Mouse (Mus musculus) frontal cortex, adult 2 months (tissue): ENCODE measurements at regions not wholly inside any gene's neighbourhood (a gene's known extent, or its start where the extent isn't known, plus 50 kb on each side); places are given as distances from the start of the nearest gene placed in this dataset.

ENCODE experiments used
- DNase-seq, 2 experiments: peaks; one replicate each; pipeline ENCODE4 v3.0.0; 2022; ENCODE audit warnings: low spot score in 1 of 2; ENCODE audit errors: extremely low spot score in 1 of 2

DNA sequence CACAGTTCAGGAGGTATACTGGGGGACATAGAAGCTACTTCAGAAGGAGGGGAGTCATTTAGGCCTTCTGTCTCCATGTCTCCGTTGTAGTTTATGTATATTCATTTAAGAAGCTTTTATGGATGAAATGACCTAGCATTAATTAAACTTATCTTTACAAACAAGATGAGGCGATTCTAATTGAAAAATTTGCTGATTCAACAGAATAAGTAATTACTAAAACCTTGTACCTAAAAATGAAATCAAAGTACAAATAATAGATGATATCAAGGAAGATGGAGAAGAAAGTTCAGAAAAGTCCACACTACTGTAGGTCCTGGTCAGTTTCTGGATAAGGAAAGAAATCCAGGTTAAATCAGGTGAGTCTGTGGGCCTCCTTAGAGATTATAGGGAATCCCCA, 1429.6 kb downstream of the Slc22a22 start:
- DNase-seq = no peak

DNA sequence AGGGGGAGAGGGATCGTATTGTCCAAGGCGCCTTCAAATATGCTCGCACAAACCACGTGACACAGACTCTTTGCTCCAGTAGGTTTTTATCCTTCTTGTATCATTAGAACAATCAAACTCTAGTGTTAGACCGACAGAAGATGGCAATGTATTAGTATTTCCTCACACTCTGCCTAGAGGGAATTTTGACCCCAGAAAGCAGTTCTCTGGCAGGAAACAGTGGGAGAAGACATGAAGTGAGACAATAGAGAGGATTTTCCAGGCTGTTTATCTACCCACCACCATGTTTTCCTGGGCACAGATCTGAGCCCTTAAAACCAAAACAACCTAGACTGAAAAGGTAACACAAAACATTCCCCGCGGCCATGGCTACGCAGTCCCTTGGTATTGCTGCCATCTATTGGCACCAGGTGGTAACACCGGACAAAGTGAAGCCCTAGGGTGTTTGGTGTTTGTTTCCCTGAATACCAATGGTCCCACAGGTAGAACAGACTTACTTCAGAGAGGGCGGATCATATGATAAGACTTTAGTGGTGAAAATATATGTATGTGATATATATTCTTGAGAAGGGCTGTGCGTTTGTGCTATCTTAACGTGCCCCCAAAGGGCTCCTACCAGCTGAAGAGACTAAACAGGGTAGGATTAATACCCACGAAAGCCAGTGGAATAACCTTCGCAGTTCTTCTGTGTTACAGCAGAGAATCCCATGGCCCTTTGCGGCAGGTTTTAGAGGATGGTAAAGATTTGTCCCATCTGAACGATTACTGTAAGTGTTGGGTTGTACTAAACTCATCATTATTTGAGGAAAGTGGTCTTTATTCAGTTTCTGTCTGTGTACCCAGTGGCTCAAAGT, 1430.5 kb downstream of the Slc22a22 start:
- peak; percentile 32 to 83 for DNase-seq

DNA sequence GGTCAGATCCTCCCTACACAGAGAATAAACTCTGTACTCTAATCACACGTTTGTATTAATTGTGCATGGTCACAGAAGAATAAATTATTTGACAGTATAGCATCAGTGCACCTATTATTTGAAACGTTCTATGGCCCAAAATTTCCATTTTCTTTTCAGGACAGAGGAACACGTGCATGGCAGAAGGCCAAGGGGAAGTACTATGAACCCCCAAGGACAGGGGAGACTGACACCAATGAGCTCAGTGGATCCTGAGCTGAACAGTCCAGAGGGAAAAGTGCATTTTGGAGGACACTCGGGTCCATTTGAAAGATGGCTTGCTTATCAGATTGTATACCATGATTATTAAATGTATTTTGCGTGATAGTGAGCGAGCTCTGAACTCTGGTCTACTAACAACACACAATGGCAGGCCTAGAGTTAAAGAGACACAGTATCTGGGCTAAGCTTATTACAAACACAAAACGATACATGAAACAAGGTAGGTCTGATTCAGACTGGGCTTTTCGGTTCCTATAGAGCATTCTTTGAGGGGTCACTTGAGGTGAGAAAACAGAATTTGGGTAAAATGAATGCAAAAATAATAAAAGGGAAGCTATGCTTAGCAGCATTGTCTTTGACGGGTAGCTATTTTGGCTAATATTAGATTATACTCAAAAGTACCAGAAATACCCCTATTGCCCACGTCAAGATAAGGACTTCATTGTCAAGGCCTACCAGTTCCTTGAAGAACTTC, 1431.7 kb downstream of the Slc22a22 start:
- no peak for DNase-seq

DNA sequence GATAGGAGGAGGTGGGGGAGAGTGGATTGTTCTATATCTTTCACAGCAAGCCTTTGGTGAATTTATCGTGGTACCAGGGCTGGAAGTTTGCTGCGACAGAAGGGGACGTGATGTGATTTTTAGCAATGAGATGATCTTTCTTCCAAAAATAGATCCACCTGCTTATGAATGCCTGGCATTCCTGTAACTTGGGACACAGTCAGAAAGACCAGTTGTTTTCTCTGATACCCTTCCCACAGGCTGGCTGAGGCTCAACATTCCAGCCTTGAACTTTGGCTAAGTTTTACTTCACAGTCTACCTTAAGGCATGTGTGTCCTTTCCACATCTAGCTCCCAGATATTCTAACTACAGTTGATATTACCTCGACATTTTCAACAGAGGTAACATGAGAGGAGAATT, 1434.1 kb downstream of the Slc22a22 start:
- no peak for DNase-seq

DNA sequence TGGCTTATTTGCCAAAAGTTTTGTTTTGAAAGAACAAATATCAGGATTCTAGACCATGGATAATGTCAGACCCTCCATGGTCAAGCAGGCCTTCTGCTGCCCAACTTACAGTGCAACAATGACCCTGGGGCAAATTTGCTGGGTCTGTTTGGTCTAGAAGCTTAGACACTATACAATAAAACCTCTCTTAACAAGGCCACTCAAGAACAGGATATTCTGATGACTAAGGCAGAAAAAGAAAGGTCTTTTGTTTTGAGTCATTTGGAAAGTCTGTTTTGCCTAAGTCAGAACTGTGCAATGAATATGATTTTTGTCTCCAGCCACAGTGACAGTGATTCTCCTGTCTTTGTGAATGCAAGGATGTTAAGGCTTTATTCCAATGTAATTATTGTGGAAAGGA, 1435.0 kb downstream of the Slc22a22 start:
- DNase-seq = no peak

DNA sequence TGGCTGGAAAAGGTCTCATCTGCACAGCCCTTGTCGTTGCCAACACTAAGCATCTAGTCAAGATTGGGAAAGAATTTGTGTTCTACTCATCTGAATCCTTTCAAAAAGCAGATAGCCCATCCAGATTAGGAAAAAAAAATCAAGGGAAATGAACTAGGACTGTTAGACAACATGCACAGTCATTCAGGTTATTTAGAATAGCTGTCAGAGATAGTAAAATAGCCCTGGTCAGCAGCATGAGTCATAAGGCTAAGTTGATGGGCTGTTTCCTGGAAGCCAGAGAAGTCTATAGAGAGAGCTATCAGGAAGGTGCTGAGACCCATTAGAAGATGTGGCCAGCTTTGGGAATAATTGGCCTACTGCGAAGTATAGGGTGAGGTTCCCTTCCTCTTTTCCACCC, 1447.4 kb downstream of the Slc22a22 start:
- DNase-seq = no peak

DNA sequence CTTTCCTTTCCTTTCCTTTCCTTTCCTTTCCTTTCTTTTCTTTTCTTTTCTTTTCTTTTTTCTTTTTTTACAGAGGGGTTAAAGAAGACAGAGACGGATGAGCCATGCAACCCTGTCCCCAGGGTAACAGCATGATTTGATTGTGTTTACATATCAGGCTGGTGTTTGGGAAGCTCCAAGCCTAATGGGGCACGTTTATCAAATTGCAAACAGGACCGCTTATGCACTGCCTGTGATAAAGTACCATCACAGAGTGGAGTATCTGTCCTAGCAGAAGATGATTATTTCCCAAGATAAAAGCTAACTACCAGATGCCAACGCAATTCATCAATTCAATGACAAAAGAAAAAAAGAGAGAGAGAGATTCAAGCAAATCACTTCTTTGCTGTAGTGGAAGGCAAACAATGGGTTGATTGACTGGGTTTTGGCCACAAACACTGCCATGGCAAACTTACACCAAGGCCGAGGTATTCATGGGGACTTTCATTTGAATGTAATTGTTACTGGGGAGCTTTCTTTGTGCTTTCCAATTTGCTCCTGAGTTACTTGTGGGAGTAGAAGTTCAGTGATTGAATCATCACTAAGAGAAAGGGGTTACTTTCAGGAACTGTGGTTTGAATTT, 1450.1 kb downstream of the Slc22a22 start:
- DNase-seq = peak in 1 of 2 experiments; percentile 4

DNA sequence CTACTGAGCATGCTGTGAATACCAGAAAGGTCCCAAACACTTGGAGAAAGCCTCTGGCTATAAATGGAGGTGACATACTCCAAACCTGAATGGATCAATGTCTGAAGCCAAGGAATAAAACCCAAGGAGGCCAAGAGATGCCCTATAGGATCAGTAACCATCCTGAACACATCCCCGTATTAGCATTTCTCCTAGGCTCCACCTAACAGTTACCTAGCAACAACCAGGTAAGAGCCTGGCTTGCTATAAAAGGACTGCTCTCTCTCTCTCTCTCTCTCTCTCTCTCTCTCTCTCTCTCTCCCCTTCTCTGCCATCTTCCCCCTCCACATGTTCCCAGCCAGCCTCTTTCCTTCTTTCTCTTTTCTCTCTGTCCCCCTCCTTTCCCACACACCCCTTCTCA, 1452.7 kb downstream of the Slc22a22 start:
- DNase-seq = no peak

DNA sequence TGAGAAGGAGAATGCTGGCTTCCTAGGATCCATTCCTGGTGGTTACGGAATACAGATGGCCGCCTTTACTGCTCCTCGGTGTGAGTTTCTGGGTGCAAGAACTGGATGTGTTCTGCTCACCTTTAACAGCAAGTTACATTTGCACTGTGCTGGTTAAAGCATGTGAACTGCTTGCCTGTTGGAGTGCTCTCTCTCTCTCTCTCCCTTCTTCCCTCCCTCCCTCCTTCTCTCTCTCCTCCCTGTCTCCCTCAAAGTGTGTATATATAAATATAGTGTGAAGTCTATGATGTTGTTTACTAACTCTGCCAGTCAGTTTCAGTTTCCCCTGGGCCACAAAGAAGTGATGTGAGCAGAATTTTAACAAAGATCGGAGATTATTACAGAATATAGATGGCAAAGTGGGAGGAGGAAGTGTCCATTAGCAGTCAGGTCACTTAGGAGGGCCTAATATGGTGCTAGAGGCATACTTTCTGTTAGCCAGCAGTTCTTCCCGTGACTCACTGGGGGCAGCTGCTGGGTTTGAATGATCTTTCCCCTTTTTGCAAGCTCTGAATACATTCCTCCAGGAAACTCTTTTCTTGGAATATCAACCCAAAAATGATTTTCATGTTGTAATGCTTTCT, 1453.5 kb downstream of the Slc22a22 start:
- no peak for DNase-seq

DNA sequence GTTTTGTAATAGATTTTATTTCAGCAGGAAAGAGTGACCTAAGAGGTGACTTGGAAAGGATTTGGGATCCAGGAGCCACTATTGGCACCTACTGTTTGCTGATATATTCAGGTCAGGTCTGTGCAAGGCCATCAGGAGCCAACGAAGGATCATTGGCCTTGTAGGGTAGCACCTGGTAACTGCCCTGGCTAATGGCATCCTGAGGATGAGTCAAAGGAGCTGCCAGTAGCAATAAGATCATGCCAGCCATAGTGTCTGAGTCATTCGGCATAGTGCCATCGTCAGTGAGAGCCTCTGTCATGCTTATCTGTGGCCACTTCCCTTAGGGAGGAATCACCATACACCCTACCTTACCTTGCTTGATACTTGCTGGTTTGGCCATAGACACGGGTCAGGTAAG, 1455.1 kb downstream of the Slc22a22 start:
- DNase-seq = no peak

DNA sequence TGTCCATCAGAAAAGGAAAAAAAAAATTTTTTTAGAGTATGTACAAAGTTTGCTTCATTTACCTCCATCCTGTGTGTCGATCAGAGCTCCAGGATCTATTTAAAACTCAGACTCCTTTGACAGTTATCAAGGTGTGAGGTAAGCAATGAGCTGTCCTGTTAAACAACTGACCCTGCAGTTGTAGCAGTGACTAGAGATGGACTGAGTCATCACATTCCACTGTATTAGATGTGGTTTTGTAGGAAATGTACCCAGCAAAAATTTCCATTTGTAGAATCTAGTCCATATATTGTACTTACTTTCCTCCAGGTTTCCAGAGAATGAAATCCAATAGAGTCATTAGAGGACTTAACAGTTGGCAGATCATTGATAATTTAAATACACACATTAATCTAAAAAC, 1459.3 kb downstream of the Slc22a22 start:
- DNase-seq = no peak

DNA sequence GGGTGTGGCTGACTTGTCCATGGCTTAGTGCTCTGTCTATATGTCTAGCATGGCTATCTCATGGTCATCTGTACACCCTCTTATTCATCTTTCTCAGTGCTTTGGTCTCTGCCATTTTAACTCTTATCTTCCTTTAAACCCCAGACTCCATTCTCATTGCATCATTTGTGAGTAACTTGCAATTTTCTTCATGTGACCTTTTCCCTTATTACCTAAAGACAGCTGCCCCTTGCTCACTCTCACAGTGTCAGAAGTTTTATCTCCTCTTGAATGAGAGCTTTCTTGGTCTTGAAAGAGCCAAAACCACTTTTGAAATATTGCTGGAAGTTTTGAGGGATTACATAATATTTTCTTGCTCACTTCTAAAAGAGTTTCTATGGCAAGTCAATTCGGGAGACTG, 1459.9 kb downstream of the Slc22a22 start:
- no peak for DNase-seq

DNA sequence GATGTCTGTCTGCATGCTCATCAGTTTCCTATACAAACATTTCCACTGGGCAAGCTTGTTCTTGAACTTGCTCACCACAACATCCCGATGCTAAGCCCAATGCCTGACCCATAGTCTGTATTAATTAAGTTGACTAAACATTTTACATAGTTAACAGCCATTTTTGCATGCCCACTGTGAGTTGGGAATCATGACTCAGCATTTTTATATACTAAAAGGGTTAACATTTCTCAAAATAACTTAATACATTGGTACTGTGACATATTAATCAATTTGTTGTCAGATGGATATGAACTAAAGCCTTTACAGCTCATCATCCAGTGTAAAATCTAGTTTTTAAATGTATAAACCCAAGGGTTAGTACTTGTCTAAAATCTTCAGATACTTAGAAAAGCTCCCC, 1461.4 kb downstream of the Slc22a22 start:
- DNase-seq = no peak

DNA sequence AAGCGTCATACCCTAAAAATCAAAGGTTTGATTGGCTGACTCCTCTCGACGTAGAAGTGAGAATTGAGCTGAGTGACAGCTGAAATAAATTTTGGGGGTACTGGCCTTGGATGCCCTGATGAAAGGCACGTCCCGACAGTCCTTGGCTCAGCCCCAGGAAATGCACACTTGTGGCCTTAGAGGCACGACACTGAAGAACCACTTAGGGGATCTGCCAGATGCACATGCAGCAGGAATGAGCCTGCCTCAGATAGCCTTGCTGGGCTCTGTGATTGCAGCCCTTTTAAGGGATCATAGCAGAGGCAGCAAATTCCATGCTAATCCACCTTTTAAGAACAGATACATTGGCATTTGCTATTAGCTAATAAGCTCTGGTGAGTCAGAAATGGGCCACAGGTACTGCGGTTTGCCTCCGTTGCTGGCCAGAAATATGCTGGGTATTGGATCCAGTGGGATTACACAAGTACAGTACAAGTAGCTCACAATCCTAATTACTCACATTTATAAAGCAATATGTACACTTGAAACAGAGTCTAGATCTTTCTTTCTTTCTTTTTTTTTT, 1463.3 kb downstream of the Slc22a22 start:
- DNase-seq = no peak

DNA sequence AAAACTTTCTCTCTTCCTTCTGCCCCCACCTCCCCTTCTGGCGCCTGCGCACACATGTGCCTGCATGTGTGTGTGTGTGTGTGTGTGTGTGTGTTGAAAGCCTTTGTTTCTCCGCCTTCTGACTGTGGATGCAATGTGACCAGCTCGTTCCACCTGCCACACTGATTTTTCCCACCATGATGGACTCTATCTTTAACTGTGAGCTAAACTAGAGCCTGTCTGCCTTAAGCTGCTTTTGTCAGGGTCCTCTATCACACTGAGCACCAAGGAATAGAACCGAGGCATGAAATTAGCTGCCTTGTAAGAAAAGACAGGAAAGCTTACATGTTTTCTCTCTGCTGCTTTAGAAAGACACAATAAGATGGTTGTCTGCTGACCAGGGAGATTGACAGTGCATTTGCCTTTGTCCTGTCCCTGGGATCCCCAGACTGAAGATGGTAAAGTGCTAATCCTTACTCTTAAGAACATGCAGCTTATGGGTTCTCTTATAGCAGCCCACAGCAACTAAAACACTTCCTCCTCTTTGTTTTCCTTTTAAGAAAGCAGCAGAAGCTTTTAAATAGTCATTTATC, 1468.7 kb downstream of the Slc22a22 start:
- DNase-seq = no peak

DNA sequence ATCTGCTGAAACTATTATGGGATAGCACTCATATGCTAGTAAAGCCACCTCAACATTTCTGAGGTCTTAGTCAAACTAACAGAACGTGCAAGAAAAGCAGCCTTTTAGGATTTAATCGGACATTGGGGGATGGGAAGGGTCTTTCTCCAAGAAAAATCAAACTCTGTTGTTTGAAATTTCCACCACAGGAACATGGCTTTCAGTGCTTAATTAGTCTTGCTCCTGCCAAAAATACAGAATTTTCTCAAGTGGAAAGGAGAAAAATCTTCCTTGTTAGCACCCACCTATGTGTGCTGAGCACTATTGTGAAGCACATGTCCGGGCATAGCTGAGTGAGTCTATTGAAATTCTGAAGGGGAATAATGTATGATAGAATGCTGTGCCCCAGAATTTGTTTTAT, 1470.0 kb downstream of the Slc22a22 start:
- no peak for DNase-seq

DNA sequence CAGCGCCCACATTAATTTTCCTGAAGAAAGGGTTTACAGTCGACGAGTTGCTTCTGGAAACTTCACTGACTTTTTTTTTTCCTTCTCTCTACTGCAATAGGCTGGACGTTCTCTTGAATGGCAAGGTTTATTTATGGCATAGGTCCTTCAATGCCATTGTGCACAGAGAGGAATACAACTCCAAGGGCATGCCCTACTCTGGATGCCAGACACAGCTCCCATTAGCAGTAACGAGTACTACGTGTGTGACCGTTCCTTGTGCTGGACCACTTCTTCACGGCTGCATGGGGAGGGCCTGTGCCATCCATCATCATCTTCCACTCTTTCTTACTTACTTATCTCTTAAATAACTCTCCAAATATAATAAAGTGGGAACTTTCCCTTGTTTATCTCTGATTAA, 1472.1 kb downstream of the Slc22a22 start:
- DNase-seq = no peak

DNA sequence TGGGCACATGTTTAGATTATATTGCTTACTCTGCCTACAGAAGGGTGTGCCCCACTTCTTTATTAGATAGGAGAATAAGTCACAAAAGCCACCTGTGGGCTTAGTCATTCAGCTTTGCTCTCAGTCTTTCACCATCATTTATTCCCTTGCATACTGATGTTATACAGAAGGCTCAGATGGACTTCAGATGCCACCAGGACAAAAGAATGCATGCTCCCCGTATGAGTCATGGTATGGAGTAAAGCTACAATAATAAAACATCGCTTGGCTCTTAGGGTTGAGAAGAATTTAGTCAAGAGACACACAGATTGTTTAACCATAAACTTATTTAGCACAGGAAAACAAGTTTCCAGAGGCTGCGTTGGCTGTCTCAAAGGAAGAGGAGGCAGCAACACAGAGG, 1473.5 kb downstream of the Slc22a22 start:
- DNase-seq = no peak

DNA sequence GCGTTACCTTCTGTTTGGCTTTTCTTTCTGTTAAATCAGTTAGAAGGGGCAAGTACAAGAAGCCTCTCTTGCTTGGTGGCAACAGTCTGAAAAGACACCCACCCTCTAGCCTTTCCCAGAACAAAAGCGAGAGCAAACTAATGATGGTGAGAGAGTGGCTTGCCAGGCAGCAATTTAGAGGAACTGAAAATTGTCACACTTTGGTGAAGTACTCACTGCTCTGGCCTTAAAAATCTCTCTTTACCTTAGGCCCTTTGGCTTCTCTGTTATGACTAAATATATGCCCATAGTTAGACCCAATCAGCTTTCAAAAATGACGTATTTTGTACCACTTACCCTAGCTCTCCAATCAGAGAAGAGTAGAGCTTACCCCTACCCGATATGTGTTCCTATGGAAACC, 1477.8 kb downstream of the Slc22a22 start:
- no peak for DNase-seq

DNA sequence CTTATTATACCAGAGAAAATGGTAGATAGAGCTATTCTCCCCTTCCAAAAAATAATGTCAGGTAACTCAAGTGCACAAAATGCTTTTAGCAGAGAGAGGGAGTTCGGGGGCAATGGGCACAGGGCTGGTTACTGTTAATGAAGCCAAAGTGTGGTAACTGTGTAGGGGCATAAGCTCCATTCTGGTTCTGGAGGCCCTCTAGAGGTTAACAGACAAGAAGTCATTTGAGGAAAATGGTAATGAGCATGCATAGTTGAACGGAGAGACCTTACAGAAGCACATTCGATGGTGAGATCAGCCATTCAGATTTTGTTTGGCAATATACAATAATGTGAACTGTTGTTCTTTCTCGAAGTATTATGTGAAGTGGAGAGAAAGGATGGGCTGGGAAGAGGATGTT, 1479.4 kb downstream of the Slc22a22 start:
- no peak for DNase-seq

DNA sequence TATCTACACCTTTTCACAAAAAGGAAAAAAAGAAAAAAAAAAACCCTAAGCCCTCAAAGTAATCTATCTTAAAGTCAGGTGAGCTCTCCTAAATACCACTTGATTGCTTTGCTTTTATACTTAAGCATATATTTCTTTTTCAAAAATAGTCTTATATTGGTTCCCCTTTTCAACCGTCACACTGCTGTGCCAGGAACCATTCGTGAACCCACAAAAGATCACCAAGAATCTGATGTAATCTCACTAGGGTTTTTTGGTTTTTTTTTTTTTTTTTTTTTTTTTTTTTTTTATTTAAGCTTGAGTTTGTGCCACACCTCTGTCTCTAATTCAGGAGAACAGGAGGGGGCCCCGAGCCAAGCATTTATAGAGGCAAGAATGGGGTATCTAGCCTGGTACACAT, 1482.7 kb downstream of the Slc22a22 start:
- DNase-seq = no peak
